20 mouse cellular contexts compared by ENCODE assay signal in the genomic region with DNA sequence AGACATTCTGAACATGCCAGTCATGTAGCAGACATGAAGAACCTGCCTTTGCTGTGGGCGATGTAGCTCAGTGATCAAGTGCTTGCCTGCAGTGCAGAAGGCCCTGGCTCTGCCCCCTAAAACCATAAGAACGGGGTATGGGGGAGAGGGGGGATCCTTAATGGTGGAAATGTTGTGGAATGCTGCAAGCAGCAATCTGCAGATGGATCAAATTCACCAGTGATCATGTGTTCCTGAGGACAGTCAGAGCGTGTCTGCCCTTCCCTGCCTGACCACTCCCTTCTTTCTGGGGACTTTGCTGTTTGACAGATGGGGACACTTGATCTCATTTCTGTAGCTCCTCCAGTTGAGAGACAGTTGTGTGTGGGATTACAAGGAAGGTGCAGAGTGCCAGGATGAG. TPM values are rescaled to one million over a fixed set of nuclear protein-coding genes. Genes with fewer than 3 reads are reported as not detected.
DNase-seq lines count a peak whose midpoint lies in the region; ATAC-seq and TF ChIP-seq lines count a peak whose summit lies in the region.
"Had no signal": no experiment of that assay in that cellular context is flagged by ENCODE, and none has a peak within 500 bp of the region (broad histone marks: within the 10 kb centered on the region; RNA-seq: fewer than 3 reads in every experiment).

No protein-coding gene starts in this region.

- H3K4me2 ChIP-seq in heart, embryonic 11.5 days = no peak overlapping the region
- no peak overlapping the region for H3K4me2 ChIP-seq in kidney, embryonic 16.5 days (replicated peaks; ENCODE audit: low read depth, low read length)
- H3K4me2 ChIP-seq in myocyte (ENCODE audit: low read depth) = peak overlapping the region; percentile 78
- H3K4me2 ChIP-seq: embryonic facial prominence, embryonic 15.5 days; forebrain, embryonic 13.5 days; hindbrain, embryonic 14.5 days; lung, embryonic 15.5 days; midbrain, embryonic 13.5 days had no signal

- H3K4me1 ChIP-seq in heart, embryonic 10.5 days = peaks cover 38% of the 10 kb centered on the region
- H3K4me1 ChIP-seq in heart, embryonic 11.5 days (ENCODE audit: control insufficient read depth, insufficient read depth, low read length) = peaks cover 17% of the 10 kb centered on the region
- peaks cover 52% of the 10 kb centered on the region for H3K4me1 ChIP-seq in kidney, embryonic 16.5 days (ENCODE audit: insufficient read depth, low read length)
- peaks cover 30% of the 10 kb centered on the region for H3K4me1 ChIP-seq in brown adipose tissue, adult 24 weeks (ENCODE audit: control insufficient read depth, insufficient read depth, insufficient read length, low read length)
- H3K4me1 ChIP-seq: forebrain, embryonic 13.5 days; midbrain, embryonic 13.5 days had no signal

- H3K79me2 ChIP-seq in myocyte (ENCODE audit: control insufficient read depth, insufficient read depth) = peaks cover 12% of the 10 kb centered on the region

- no peaks in the 10 kb centered on the region for H3K9me3 ChIP-seq in heart, embryonic 10.5 days
- no peaks in the 10 kb centered on the region for H3K9me3 ChIP-seq in heart, embryonic 11.5 days (replicated peaks; ENCODE audit: control insufficient read depth, low read length)
- H3K9me3 ChIP-seq in kidney, embryonic 16.5 days (ENCODE audit: low read length) = no peaks in the 10 kb centered on the region
- H3K9me3 ChIP-seq: embryonic facial prominence, embryonic 10.5 days; embryonic facial prominence, embryonic 15.5 days; forebrain, embryonic 13.5 days; lung, embryonic 15.5 days; midbrain, embryonic 13.5 days had no signal

- H3ac ChIP-seq in myocyte (ENCODE audit: control insufficient read depth, insufficient read length) = no peak overlapping the region

- ATAC-seq in heart, embryonic 11.5 days (replicated peaks; ENCODE audit: insufficient number of reproducible peaks, low FRiP score, low TSS enrichment) = no peak
- ATAC-seq in kidney, embryonic 16.5 days (ENCODE audit: low FRiP score, low TSS enrichment) = peak; percentile 49; the same call in 1 of the 2 replicates
- ATAC-seq: forebrain, embryonic 13.5 days; intestine, postnatal 0 days; midbrain, embryonic 13.5 days had no signal

- H3K4me3 ChIP-seq in heart, embryonic 10.5 days = no peak overlapping the region
- H3K4me3 ChIP-seq in heart, embryonic 11.5 days (ENCODE audit: low read depth, low read length) = no peak overlapping the region
- no peak overlapping the region for H3K4me3 ChIP-seq in kidney, embryonic 16.5 days (ENCODE audit: low read length)
- H3K4me3 ChIP-seq in brown adipose tissue, adult 24 weeks (ENCODE audit: insufficient read depth, low read depth, low read length) = no peak overlapping the region
- no peak overlapping the region for H3K4me3 ChIP-seq in myocyte
- H3K4me3 ChIP-seq: embryonic facial prominence, embryonic 10.5 days; embryonic facial prominence, embryonic 15.5 days; forebrain, embryonic 13.5 days; lung, embryonic 15.5 days; midbrain, embryonic 13.5 days had no signal

- 66% methylated on average over 3 of the region's 3 CpGs for WGBS in heart, embryonic 10.5 days
- WGBS in heart, embryonic 11.5 days (ENCODE audit: insufficient replicate concordance) = 68% methylated on average over 3 of the region's 3 CpGs
- WGBS in kidney, embryonic 16.5 days = 50% methylated on average over 3 of the region's 3 CpGs

- no peak for TF ChIP-seq POLR2A in myocyte (IDR thresholded peaks at IDR 0.05; ENCODE audit: insufficient read length, low read depth)

- no peaks in the 10 kb centered on the region for H3K36me3 ChIP-seq in heart, embryonic 10.5 days
- H3K36me3 ChIP-seq in heart, embryonic 11.5 days (ENCODE audit: control insufficient read depth, insufficient read depth, low read length) = no peaks in the 10 kb centered on the region
- no peaks in the 10 kb centered on the region for H3K36me3 ChIP-seq in kidney, embryonic 16.5 days (ENCODE audit: insufficient read depth, low read length)
- peaks cover 7% of the 10 kb centered on the region for H3K36me3 ChIP-seq in myocyte (ENCODE audit: control insufficient read depth, insufficient read depth)
- H3K36me3 ChIP-seq: embryonic facial prominence, embryonic 10.5 days; embryonic facial prominence, embryonic 15.5 days; lung, embryonic 15.5 days; midbrain, embryonic 13.5 days had no signal

- H3K27ac ChIP-seq in heart, embryonic 10.5 days = 0 out of 2 replicates have a peak overlapping the region, but pooled peaks have one; percentile 31
- no peak overlapping the region for H3K27ac ChIP-seq in heart, embryonic 11.5 days (ENCODE audit: low read depth, low read length)
- peak overlapping the region; percentile 43; the same call in 1 of the 2 replicates for H3K27ac ChIP-seq in kidney, embryonic 16.5 days (ENCODE audit: low read length)
- peak overlapping the region; percentile 80 for H3K27ac ChIP-seq in brown adipose tissue, adult 24 weeks (replicated peaks; ENCODE audit: low read depth, low read length)
- H3K27ac ChIP-seq: embryonic facial prominence, embryonic 10.5 days; embryonic facial prominence, embryonic 15.5 days; forebrain, embryonic 13.5 days; hindbrain, embryonic 14.5 days; liver, embryonic 14.5 days; lung, embryonic 15.5 days; midbrain, embryonic 13.5 days had no signal

- no peaks in the 10 kb centered on the region for H3K27me3 ChIP-seq in heart, embryonic 10.5 days (ENCODE audit: insufficient read depth, poor library complexity, severe bottlenecking)
- H3K27me3 ChIP-seq in heart, embryonic 11.5 days (ENCODE audit: control insufficient read depth, insufficient read depth, low read length) = no peaks in the 10 kb centered on the region
- no peaks in the 10 kb centered on the region for H3K27me3 ChIP-seq in kidney, embryonic 16.5 days (ENCODE audit: insufficient read depth, low read length)
- H3K27me3 ChIP-seq in myocyte (ENCODE audit: control insufficient read depth, insufficient read depth, insufficient read length) = no peaks in the 10 kb centered on the region
- H3K27me3 ChIP-seq: embryonic facial prominence, embryonic 15.5 days; forebrain, embryonic 13.5 days; lung, embryonic 15.5 days; midbrain, embryonic 13.5 days had no signal

- no peak for DNase-seq in heart, embryonic 10.5 days (ENCODE audit: low spot score)
- DNase-seq in kidney, postnatal 14 days = no peak
- DNase-seq in thymus, postnatal 14 days = no peak
- DNase-seq: adrenal gland, postnatal 25 days; cerebellum, adult 8-10 months; cerebellum, postnatal 25 days; gastrocnemius, postnatal 25 days; liver had no signal

- H3K9ac ChIP-seq in heart, embryonic 11.5 days (ENCODE audit: low read depth, low read length) = no peak overlapping the region
- H3K9ac ChIP-seq in kidney, embryonic 16.5 days (replicated peaks; ENCODE audit: low read length) = no peak overlapping the region
- H3K9ac ChIP-seq: embryonic facial prominence, embryonic 15.5 days; forebrain, embryonic 13.5 days; hindbrain, embryonic 14.5 days; liver, embryonic 14.5 days; lung, embryonic 15.5 days; midbrain, embryonic 13.5 days had no signal

TF ChIP-seq in myocyte, 11 proteins besides CTCF, POLR2A, EP300 and RAD21:
- TF ChIP-seq MYOG (IDR thresholded peaks at IDR 0.05; ENCODE audit: control insufficient read depth in 1 of 3, insufficient read depth in 1 of 3, insufficient read length in 2 of 3, low read depth in 2 of 3) = peak in 1 of 3 experiments; percentile 53
- peak in 1 of 3 experiments; percentile 39 for TF ChIP-seq MYOD1 (IDR thresholded peaks at IDR 0.05; ENCODE audit: control insufficient read depth in 1 of 3, insufficient read length in 2 of 3, low read depth in 2 of 3)
- no peak for TF ChIP-seq MAX (IDR thresholded peaks at IDR 0.05; ENCODE audit: low read depth)
- no peak for TF ChIP-seq TCF3 (IDR thresholded peaks at IDR 0.05; ENCODE audit: insufficient read length, low read depth)
- TF ChIP-seq TCF12 (IDR thresholded peaks at IDR 0.05; ENCODE audit: insufficient read depth, poor library complexity, severe bottlenecking) = no peak

RNA-seq across cellular contexts. Expression of a gene that starts 11.7 kb away (rescaled TPM):
- 57.5 and 57.7 TPM in 2 replicates for polyA plus RNA-seq in heart, embryonic 10.5 days (2016; fragmentation: Nextera tagmentation; extraction: Ambion mirVana)
- 62.9 and 63.0 TPM in 2 replicates for polyA plus RNA-seq in heart, embryonic 11.5 days (2014; fragmentation: Nextera tagmentation; extraction: Ambion mirVana)
- polyA plus RNA-seq in kidney, embryonic 16.5 days (2015; fragmentation: Nextera tagmentation; extraction: Ambion mirVana) = 88.4 and 89.2 TPM in 2 replicates
- polyA plus RNA-seq in brown adipose tissue, adult 24 weeks (2012; ENCODE audit: insufficient read depth, insufficient read length, missing spikeins) = 23.1 and 24.9 TPM in 2 replicates
- 93.3 TPM for polyA plus RNA-seq in myocyte (2012; fragmentation: generic; extraction: Trizol)
